In genomic region chr8:81761466-81761865, GRCm38 (mm10) we compare ENCODE assay signal across 12 mouse cellular contexts.
"Had no signal": no experiment of that assay in that cellular context is flagged by ENCODE, and none has a peak within 500 bp of the region (broad histone marks: within the 10 kb centered on the region; RNA-seq: fewer than 3 reads in every experiment).

No protein-coding gene starts in this region.

- DNase-seq: kidney, adult 2 months; kidney, postnatal 36 days; layer of hippocampus, postnatal 36 days; liver, embryonic 13.5 days; lung, adult 2 months; lung, postnatal 14 days; lung, postnatal 4 days; midbrain, embryonic 14.5 days; right cerebral cortex, adult 18-20 months; right cerebral cortex, postnatal 14 days; right cerebral cortex, postnatal 4 days; thymus, postnatal 25 days had no signal
